Mouse (Mus musculus): ENCODE measurements around the gene Cebpa.

DNA sequence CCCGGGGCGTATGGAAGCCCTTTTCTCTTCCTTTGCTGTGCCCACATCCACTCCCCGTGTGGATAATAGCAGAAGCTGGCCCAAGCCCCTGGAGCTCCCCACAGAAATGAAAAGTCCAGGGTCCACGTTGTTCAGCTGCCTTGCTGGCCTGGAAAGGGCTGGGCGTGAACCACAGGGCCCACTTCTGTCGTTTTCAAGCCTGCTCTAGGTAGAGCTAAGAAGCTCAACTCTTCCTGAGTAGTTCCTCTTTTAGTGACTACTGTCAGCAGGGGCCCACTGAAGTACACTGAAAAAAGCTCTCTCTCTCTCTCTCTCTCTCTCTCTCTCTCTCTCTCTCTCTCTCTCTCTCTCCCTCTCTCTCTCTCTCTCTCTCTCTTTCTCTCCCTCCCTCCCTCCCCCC, 5.7 kb downstream of the Cebpa start:
- TF ChIP-seq CTCF (IDR thresholded peaks at IDR 0.05; ENCODE audit: borderline replicate concordance, control insufficient read depth, extremely low read depth, insufficient read depth, low read length, poor library complexity) (no peak), POLR2A (IDR thresholded peaks at IDR 0.05; ENCODE audit: control insufficient read depth, extremely low read depth, insufficient read depth, low read length, poor library complexity) (no peak)
